Mouse (Mus musculus) ES-E14 (cell line): ENCODE measurements around the gene Tpst2.

Source experiments
- CHD2 ChIP-seq: IDR thresholded peaks from 2 replicates; pipeline ENCODE4 v1.6.1; 2014; ENCODE audit warnings: mild to moderate bottlenecking, low read depth, low read length, inconsistent platforms
- MAFK ChIP-seq: IDR thresholded peaks from 2 replicates; pipeline ENCODE4 v1.6.1; 2014; ENCODE audit warnings: mild to moderate bottlenecking, low read depth, low read length, inconsistent platforms; ENCODE audit not compliant: insufficient read depth

- no peak for TF ChIP-seq MAFK
- no peak for TF ChIP-seq CHD2
Observed at GRCm38 (mm10) chr5:112289236-112289635, 12.7 kb downstream of the Tpst2 start.
